Mouse (Mus musculus) thymus, adult 2 months (tissue): ENCODE results near the gene Vdac2. TPM values are rescaled to one million over a fixed set of nuclear protein-coding genes. Genes with fewer than 3 reads are reported as not detected.

ENCODE experiments used
- DNase-seq: peaks from one replicate; pipeline ENCODE4 v3.0.0; 2021
- H3K27ac ChIP-seq: fragments of 200-500 bp; 2 replicates; pipeline ENCODE4 v1.5.1; 2012; ENCODE audit warnings: low read length, control low read depth; ENCODE audit not compliant: control insufficient read depth, insufficient read depth
- H3K27me3 ChIP-seq: fragments of 200-500 bp; 2 replicates; pipeline ENCODE4 v1.6.1; 2012; ENCODE audit warnings: mild to moderate bottlenecking, low read length, moderate library complexity, mixed read lengths; ENCODE audit not compliant: control insufficient read depth, insufficient read depth
- H3K36me3 ChIP-seq: fragments of 200-500 bp; 2 replicates; pipeline ENCODE4 v1.6.1; 2012; ENCODE audit warnings: mild to moderate bottlenecking, low read length, moderate library complexity; ENCODE audit not compliant: control insufficient read depth, insufficient read depth
- H3K4me1 ChIP-seq: fragments of 200-500 bp; replicated peaks from 2 replicates; pipeline ENCODE4 v1.6.1; 2012; ENCODE audit warnings: low read length; ENCODE audit not compliant: control insufficient read depth, insufficient read depth
- H3K4me3 ChIP-seq: fragments of 200-500 bp; 2 replicates; pipeline ENCODE4 v1.5.1; 2012; ENCODE audit warnings: mild to moderate bottlenecking, low read length, control low read depth, moderate library complexity; ENCODE audit not compliant: control insufficient read depth, insufficient read depth
- CTCF ChIP-seq: fragments of 200-500 bp; IDR thresholded peaks from 2 replicates; pipeline ENCODE4 v1.5.1; 2012; ENCODE audit warnings: mild to moderate bottlenecking, control low read depth, low read length, moderate library complexity, borderline replicate concordance; ENCODE audit not compliant: control insufficient read depth, poor library complexity, insufficient read depth; ENCODE audit errors: extremely low read depth
- POLR2A ChIP-seq: fragments of 200-500 bp; IDR thresholded peaks from 2 replicates; pipeline ENCODE4 v1.6.1; 2012; ENCODE audit warnings: mild to moderate bottlenecking, low read length, control low read depth, moderate library complexity; ENCODE audit not compliant: control insufficient read depth, poor library complexity, insufficient read depth; ENCODE audit errors: extremely low read depth
- WGBS: fragments of 180-500 bp; shearing (Covaris S2); methylation state at CpG from one replicate; pipeline ENCODE4 v1.1.7; 2018; 5-methylcytosine and 5-hydroxymethylcytosine counted together
- polyA plus RNA-seq: library from polyadenylated mRNA; depleted of rRNA; stranded (reverse); fragments of >200 nt; gene quantifications from 2 replicates; pipeline ENCODE4 v1.2.3, GENCODE M21; 2012

Gene Vdac2
- polyA plus RNA-seq, 1 experiment: 109 TPM

DNA sequence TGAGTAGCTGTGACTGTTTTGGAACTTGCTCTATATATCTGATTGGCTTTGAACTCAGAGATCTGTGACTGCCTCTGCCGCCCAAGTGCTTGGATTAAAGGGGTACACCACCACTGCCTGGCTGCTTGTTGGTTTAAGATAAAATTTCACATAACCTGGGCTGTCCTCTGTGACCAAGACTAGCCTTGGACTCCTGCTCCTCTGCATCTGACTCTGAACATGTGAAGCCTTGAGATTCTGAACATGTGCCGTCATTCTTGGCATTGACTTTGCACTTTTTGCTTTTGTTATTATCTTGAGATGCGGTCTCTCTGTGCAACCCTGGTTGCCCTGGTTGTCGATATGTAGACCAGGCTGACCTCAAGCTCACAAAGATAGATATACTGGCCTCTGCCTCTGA lies 33.3 kb upstream of the Vdac2 start:
- H3K36me3 ChIP-seq: peaks cover 14% of the 10 kb centered on the region
- DNase-seq: no peak
- 92% methylated on average over 4 of the region's 4 CpGs for WGBS
- H3K4me3 ChIP-seq: no peak overlapping the region
- H3K27me3 ChIP-seq: no peaks in the 10 kb centered on the region
- no peak overlapping the region for H3K27ac ChIP-seq
- TF ChIP-seq CTCF: no peak
- no peak for TF ChIP-seq POLR2A
- H3K4me1 ChIP-seq: no peaks in the 10 kb centered on the region

DNA sequence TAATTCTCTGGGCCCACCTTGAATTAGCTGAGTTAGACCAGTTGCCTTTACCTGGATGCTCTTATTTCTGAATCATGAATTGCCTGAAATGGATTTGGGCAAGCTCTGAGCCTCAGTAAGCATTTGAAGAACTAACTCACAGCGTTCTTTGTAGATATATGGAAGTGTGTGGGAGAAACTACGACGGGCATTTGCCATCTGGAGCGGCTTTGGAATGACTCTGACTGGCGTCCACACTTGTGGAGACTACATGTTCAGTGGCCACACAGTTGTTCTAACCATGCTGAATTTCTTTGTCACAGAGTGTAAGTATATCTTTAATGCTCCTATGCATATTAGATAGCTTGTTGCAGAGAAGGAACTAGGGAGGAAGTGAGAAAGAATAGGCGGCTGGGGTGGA lies 32.8 kb upstream of the Vdac2 start:
- H3K4me3 ChIP-seq: no peak overlapping the region
- TF ChIP-seq POLR2A: no peak
- no peak for TF ChIP-seq CTCF
- H3K27ac ChIP-seq: no peak overlapping the region
- H3K4me1 ChIP-seq: no peaks in the 10 kb centered on the region
- WGBS: 98% methylated on average over 6 of the region's 6 CpGs
- no peak for DNase-seq
- no peaks in the 10 kb centered on the region for H3K27me3 ChIP-seq
- peaks cover 14% of the 10 kb centered on the region for H3K36me3 ChIP-seq

DNA sequence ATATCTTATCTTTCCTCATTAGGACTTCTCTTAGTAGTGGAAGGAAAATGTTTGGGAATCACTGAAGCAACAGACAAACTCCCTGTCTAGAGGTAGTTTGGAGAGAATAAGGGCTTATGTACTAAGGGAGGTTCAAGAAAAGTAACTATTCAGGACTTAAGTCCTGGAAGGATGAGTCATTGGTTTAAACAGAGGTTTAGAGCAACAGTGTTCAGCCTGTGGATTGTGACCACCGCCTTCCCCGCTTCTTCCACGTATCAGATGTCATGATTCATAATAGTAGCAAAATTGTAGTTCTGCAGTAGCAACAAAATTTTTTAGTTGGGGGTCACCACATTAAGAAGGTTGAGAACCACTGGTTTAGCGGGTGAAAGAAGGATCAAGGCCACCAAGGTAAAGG lies 24.4 kb upstream of the Vdac2 start:
- Histone ChIP-seq H3K4me3 (no peak overlapping the region), H3K27ac (no peak overlapping the region), H3K36me3 (no peaks in the 10 kb centered on the region), H3K27me3 (no peaks in the 10 kb centered on the region), H3K4me1 (no peaks in the 10 kb centered on the region)
- 99% methylated on average over 4 of the region's 4 CpGs for WGBS
- no peak for TF ChIP-seq POLR2A
- TF ChIP-seq CTCF: no peak
- no peak for DNase-seq

DNA sequence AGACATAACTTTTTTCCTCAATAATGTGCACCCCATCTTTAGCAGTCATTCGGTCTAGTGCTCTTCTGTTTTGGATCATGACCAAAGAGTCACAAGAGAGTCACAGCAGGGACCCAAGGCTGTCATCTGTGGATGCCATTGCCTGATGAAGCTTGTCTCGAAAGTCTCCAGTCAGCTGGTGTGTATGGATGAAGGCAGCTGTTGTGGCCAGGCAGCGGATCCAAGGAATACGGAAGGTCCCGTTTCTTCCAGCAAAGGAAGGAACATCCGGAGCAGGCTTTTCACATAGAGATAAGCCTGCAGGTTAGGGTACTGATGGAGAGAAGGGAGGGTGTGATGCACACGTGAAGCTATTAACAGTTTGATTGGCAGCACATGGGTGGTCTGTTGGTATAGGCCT lies 23.4 kb upstream of the Vdac2 start:
- Histone ChIP-seq H3K27me3 (no peaks in the 10 kb centered on the region), H3K4me3 (no peak overlapping the region), H3K36me3 (no peaks in the 10 kb centered on the region), H3K27ac (no peak overlapping the region), H3K4me1 (no peaks in the 10 kb centered on the region)
- 96% methylated on average over 7 of the region's 7 CpGs for WGBS
- TF ChIP-seq POLR2A (no peak), CTCF (no peak)
- no peak for DNase-seq

DNA sequence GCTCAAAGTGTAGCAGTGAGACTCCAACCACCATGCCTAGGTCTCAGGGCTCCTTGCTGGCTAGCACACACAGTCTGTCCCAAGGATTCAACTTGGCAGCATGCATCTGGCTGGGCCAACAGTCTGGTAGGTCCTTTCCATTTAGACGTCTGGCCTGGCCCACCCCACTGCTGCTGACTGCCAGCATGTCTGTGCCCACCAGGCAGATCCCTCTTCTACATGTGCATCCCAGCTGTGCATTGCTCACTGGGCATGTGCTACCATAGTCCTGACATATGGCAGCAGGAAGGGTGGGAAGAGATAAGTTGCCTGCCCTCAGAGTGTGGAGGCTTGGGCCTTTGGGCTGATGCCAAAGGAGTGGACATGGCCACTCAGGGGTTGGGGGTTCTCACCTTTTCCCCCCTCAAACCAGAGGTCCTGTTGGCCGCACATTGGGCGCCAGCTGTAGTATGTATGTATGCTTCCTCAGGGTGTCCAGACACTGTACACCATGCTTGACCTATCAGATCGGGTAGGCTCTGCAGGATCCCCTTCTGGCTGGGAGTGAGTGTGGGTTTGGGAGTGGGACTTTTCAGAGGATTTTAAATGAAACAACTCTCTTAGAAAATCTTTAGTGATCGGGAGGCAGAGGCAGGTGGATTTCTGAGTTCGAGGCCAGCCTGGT lies 22.4 kb upstream of the Vdac2 start:
- DNase-seq: no peak
- Histone ChIP-seq H3K36me3 (no peaks in the 10 kb centered on the region), H3K4me3 (no peak overlapping the region), H3K27ac (no peak overlapping the region), H3K27me3 (no peaks in the 10 kb centered on the region), H3K4me1 (no peaks in the 10 kb centered on the region)
- TF ChIP-seq POLR2A (no peak), CTCF (no peak)
- 98% methylated on average over 6 of the region's 6 CpGs for WGBS

DNA sequence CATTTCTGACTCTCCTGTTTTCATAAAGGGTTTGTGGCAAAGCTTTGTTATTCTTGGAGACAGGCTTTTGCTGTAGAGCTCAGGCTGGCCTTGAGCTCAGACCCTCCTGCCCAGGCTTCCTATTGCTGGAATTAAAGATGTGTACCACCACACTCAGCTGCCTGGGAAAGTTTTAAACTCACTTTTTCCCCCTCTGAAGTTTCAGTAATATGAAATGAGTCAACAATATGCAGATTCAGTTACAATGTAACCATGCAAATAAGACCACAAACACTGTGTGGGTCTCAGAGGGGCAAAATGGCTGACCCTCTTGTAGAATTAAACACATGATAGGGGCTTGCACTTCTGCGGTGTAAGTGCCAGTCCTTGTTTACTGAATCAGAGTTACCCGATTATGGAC lies 18.8 kb upstream of the Vdac2 start:
- Histone ChIP-seq H3K4me1 (peaks cover under 1% of the 10 kb centered on the region; the same call in 1 of the 2 replicates), H3K4me3 (no peak overlapping the region), H3K27ac (no peak overlapping the region), H3K36me3 (no peaks in the 10 kb centered on the region), H3K27me3 (no peaks in the 10 kb centered on the region)
- TF ChIP-seq CTCF: no peak
- no peak for TF ChIP-seq POLR2A
- WGBS: 99% methylated on average over 2 of the region's 2 CpGs
- no peak for DNase-seq

DNA sequence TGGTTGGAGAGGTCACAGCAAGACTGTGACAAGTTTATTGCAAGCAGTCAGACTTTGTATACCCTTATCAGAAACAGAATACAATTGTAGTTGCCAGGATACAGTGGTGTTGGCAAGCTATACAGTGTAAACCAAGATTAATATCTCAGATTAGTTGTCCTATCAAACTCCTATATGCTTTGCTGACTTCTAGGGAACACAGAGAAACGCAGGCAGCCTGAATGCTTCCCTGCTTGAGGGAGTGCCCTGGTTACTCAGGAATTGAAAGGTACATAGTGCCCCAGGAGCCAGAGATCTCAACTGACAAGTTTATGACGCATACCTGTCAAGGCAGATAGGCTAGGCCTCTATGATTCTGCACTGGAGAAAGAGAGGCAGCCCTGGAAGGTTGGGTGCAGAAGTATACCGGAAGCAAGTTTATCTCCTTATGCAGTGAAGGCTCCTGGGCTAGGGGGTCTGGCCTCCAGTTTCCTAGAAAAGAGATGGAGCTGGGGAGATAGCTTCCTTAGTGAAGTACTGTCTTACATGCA lies 18.3 kb upstream of the Vdac2 start:
- no peaks in the 10 kb centered on the region for H3K36me3 ChIP-seq
- H3K4me1 ChIP-seq: peaks cover 5% of the 10 kb centered on the region
- H3K27ac ChIP-seq: no peak overlapping the region
- no peak overlapping the region for H3K4me3 ChIP-seq
- DNase-seq: no peak
- TF ChIP-seq CTCF (no peak), POLR2A (no peak)
- H3K27me3 ChIP-seq: no peaks in the 10 kb centered on the region
- 94% methylated on average over 3 of the region's 3 CpGs for WGBS
